Mouse (Mus musculus) testis, adult 2 months (tissue): ENCODE measurements around the gene Cecr2.

Source experiments
- CTCF ChIP-seq: fragments of 200-500 bp; IDR thresholded peaks from 2 replicates; pipeline ENCODE4 v1.5.1; 2012; ENCODE audit warnings: low read depth, mild to moderate bottlenecking, inconsistent platforms, low read length, moderate library complexity; ENCODE audit not compliant: control insufficient read depth, insufficient read depth, insufficient replicate concordance
- POLR2A ChIP-seq: fragments of 200-500 bp; IDR thresholded peaks from 2 replicates; pipeline ENCODE4 v1.6.1; 2012; ENCODE audit warnings: low read depth, mild to moderate bottlenecking, inconsistent platforms, low read length, moderate library complexity; ENCODE audit not compliant: control insufficient read depth

DNA sequence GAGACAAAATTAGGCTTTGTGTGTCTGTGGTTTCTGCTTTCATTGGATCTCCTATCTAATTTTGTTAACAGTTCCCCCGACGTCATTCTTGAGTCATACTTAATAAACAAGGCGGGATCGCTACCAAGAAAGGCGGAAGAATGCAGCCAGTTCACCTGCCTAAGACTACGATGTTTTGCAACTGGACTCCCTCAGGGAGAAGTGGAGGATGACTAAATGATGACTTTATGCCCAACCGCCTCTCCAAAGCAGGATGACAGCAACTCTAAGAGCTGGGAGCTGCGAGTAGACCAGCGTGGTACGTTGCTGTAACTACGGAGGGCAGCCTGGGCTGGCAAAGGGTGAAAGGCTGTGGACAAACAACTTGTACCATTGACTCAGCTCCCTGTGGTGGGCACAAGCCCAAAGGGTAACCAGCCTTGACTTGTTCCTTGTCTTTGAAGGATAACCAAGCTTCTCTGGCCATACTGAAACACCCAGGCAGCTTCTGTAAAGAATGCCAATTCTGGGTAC is 24.2 kb upstream of the Cecr2 start:
- TF ChIP-seq CTCF (no peak), POLR2A (no peak)
